Mouse (Mus musculus) embryonic fibroblast, embryonic 13.5 days (primary cell): ENCODE data around the gene Pon1. TPM values are rescaled to one million over a fixed set of nuclear protein-coding genes. Genes with fewer than 3 reads are reported as not detected.

Experiments used
- H3K27ac ChIP-seq: 2 replicates; pipeline ENCODE4 v1.5.1; 2012; ENCODE audit warnings: low read length, control low read depth, inconsistent platforms; ENCODE audit not compliant: insufficient read depth
- H3K4me1 ChIP-seq: 2 replicates; pipeline ENCODE4 v1.6.1; 2011; ENCODE audit warnings: low read length; ENCODE audit not compliant: control insufficient read depth, insufficient read depth
- H3K4me3 ChIP-seq: 2 replicates; pipeline ENCODE4 v1.5.1; 2011; ENCODE audit warnings: mild to moderate bottlenecking, control low read depth, low read length; ENCODE audit not compliant: insufficient read depth
- CTCF ChIP-seq: IDR thresholded peaks from 2 replicates; pipeline ENCODE4 v1.5.1; 2011; ENCODE audit warnings: mild to moderate bottlenecking, control low read depth, low read length, moderate library complexity, borderline replicate concordance; ENCODE audit not compliant: insufficient read depth
- POLR2A ChIP-seq: IDR thresholded peaks from 2 replicates; pipeline ENCODE4 v1.6.1; 2011; ENCODE audit warnings: low read depth, mild to moderate bottlenecking, control low read depth, low read length, moderate library complexity
- polyA plus RNA-seq: library from polyadenylated mRNA; stranded (reverse); fragments of >200 nt; gene quantifications from 2 replicates; pipeline ENCODE4 v1.2.4, GENCODE M21; 2011; ENCODE audit warnings: low read depth; ENCODE audit not compliant: missing spikeins, insufficient read length

The Pon1 gene
- polyA plus RNA-seq, 1 experiment, result not detected

DNA sequence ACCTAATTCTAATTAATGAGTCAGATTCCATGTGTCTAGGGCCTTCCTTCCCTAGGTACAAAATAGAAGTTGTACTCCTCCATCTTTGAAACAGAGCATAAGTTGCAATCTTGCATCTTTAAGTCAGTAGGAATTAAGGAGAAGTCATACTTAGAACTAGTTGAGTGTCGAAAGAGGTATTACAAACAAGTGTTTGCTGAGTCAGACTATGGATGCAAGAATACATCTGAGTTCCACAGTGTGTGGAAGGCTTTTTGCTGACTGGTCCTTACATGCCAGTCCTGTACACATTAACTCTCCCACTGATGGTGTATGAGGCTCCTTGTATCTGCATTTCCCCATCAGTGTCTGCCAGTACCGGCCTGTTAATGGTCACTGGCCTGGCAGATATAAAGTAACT lies 14.1 kb upstream of the Pon1 start:
- Histone ChIP-seq H3K4me1 (no peaks in the 10 kb centered on the region), H3K4me3 (no peak overlapping the region), H3K27ac (no peak overlapping the region)
- TF ChIP-seq CTCF, result no peak
- TF ChIP-seq POLR2A, result no peak

DNA sequence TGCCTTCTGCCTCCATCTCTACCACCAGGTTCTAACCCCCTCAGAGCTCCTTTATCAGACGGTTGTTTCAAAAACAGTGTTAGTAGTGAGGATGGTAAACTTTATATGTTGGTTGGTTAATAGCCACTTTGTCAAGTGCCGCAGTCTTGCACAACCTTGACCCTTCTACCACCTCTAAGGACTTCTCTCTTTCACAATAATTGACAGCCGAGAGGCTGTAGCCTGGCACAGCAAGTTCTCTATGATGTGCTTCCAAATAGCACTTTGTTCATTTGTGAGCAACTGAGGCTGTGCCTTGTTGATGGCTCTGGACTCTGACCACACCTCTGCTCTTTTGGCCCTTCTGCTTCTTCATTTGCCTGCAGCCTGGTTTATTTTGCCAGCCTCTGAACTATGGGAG lies 6.2 kb upstream of the Pon1 start:
- TF ChIP-seq POLR2A, result no peak
- no peak for TF ChIP-seq CTCF
- Histone ChIP-seq H3K4me3 (no peak overlapping the region), H3K27ac (no peak overlapping the region), H3K4me1 (no peaks in the 10 kb centered on the region)

DNA sequence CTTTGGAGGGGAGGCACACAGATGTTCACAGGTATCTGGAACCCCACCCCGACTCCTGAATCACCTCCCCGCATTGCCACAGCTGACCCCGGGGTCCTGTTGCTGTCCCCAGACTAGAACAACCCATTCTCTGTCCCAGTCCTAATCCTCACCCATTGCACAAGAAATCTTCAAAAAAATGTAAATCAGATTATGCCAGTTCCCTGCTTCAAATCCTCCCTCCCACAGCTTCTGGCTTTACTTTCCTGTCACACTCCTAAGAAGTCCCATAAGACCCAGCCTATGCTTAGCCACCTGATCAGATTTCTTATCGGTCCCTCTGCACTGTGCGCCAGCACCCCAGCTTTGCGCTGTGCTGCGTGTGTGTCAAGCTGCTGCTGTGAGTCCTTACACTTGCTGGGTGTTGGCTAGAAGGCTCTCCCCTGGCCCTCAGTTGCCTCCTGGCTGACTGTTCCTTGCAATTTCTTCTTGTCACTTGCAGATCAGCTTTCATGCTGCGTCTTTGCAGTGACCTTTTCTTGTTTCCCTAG lies 5.7 kb upstream of the Pon1 start:
- TF ChIP-seq POLR2A, result no peak
- no peak for TF ChIP-seq CTCF

DNA sequence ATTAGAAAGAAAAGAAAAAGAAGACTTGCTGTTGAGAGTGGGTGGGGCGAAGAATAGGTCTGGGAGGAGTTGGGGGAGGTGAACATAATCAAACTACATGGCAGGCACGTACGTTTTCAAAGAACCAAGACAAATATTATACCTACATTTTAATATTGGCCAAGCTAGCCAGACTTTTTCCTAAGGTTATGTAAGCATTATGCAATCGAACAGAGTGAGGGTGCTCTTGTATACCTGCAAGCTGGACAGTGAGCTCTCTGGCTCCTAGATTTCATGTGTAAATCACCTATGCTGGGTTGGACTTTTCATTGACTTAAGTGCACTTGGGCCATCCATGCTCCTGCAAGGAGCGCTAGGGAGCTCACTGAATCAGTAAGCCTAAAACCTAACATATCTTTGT lies 4.8 kb upstream of the Pon1 start:
- no peak for TF ChIP-seq CTCF
- TF ChIP-seq POLR2A, result no peak
- no peak overlapping the region for H3K4me3 ChIP-seq
- H3K27ac ChIP-seq, result no peak overlapping the region
- H3K4me1 ChIP-seq, result no peaks in the 10 kb centered on the region

More for the DNA sequence above, 5.7 kb upstream of the Pon1 start:
- Histone ChIP-seq H3K27ac (no peak overlapping the region), H3K4me1 (no peaks in the 10 kb centered on the region), H3K4me3 (no peak overlapping the region)

DNA sequence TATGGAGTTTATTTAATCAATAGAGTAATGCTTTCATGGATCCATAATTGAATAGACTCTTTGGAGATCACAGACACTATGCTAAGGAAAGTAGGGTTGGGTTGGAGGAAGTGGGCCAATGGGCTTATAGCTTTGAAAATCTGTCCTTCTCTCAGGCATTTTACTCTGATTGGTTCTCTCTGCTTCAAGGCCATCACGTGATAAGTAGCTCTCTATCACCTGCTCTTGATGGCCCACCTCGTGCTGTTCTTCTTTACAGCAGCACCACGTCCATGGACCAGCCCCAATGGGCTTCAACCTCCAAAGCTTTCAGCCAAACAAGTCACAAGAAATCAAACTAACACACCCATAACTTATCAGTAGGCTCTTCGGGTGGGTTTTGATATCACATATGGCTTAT lies 3.0 kb downstream of the Pon1 start:
- TF ChIP-seq CTCF (no peak), POLR2A (no peak)
- no peak overlapping the region for H3K27ac ChIP-seq
- no peak overlapping the region for H3K4me3 ChIP-seq
- no peaks in the 10 kb centered on the region for H3K4me1 ChIP-seq

DNA sequence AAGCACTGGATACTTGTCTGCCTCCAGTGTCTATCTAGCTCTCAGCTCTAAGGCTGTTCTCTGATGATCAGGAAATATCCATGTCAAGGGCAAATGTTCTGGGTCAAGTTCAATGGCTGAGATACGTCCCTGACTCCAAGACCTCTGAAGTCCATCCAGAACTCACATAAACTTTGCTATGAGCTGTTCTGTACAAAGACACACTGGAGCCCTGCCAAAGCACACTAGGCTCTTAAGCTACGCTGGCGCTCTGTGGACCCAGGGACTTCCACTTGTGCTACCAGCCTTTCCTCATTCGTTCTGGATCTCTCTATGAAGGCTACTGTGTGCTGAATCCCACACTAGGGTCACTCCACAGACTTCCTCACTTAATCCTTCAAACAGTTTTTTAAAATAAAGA lies 4.2 kb downstream of the Pon1 start:
- Histone ChIP-seq H3K4me1 (no peaks in the 10 kb centered on the region), H3K4me3 (no peak overlapping the region), H3K27ac (no peak overlapping the region)
- TF ChIP-seq POLR2A (no peak), CTCF (no peak)

DNA sequence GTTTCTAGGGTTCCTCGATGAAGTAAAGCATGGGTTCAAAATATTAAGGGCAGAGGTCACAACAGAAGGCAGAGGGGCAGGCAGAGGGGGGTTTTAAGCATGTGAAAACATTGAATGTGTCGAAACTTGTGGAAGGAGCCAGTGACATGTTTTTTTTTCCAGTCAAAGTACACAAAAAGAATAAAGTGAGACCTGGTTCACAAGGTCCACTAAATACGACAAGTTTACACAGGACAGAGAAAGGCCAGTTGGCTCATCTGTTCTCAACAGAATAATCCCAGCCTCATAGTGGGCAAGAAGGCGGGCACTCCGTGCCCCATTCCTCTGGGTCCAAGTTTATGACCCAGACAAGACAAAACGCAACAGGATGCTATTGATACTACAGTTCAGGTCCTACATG lies 4.8 kb downstream of the Pon1 start:
- TF ChIP-seq POLR2A, result no peak
- no peak for TF ChIP-seq CTCF
- H3K4me1 ChIP-seq, result no peaks in the 10 kb centered on the region
- no peak overlapping the region for H3K4me3 ChIP-seq
- no peak overlapping the region for H3K27ac ChIP-seq

DNA sequence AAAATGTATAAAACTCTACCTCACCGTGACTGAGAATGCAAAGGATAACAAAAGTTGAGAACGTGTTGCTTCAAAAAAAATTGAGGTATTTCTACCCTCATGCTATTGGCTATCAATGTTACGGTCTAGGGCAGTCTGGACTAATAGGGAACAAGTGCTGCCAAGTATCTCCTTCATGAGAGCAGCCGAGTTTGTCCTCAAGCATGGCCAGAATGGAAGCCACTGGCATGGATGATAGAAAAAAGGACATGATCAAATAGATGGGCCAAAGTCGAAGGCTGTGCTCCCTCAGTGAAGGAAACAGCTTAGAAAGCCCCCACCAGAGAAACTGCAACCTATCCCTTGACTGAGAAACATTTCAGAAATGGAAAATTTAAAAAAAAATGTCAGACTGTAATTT lies 5.7 kb downstream of the Pon1 start:
- Histone ChIP-seq H3K4me3 (no peak overlapping the region), H3K27ac (no peak overlapping the region), H3K4me1 (no peaks in the 10 kb centered on the region)
- TF ChIP-seq POLR2A (no peak), CTCF (no peak)

DNA sequence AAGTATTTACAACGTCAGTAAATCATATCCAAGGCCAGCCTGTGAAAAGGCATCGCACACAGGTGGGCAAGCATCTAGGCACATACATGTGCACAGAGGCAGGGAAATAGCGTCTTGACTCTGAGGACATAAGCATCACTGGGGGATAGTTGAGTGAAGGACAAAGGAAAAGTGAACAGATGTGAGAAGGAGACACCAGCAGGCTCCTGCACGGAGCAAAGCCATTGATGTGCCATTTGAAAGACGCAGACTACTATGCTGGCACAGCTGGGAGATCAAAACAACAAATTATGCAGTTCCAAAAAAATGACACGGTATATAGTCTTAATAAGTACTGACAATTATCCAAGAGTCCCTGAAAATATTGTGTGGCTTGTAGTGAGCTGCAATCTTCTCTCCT lies 6.2 kb downstream of the Pon1 start:
- Histone ChIP-seq H3K4me3 (no peak overlapping the region), H3K27ac (no peak overlapping the region), H3K4me1 (no peaks in the 10 kb centered on the region)
- TF ChIP-seq CTCF (no peak), POLR2A (no peak)

DNA sequence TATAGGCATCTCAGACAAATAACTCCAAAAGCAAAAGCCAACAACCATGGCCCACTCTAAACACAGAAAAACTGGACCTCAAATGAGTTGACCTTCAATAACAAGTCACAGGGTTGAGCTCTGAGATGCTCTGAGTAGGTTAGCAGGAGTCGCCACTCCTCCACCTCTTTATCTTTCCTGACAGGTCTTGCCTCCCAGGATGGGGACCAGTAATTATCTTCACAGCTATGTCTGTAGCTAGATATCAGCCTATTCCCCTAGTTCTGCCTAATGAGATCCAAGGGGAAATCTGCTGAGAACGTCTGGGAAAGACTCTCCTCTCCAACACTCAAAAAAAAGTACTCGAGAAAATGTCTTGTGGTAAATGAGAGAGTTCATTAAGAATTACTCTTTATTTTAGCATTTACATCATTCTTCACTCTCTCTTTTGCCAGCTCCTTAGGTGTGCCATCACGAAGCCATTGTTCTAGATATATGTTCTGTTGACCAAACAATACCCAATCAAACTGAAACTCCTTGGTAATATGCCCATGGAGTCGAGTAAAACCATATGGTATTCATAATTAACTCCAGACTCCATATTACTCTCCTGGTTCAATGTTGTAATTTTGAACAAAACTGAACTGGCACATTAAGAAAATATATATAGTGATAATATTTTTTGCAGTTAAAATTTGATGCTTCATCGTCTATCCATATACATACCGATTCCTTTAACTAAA lies 7.4 kb downstream of the Pon1 start:
- Histone ChIP-seq H3K27ac (no peak overlapping the region), H3K4me1 (no peaks in the 10 kb centered on the region), H3K4me3 (no peak overlapping the region)
- TF ChIP-seq POLR2A, result no peak
- no peak for TF ChIP-seq CTCF
